Mouse (Mus musculus) MEL (cell line): ENCODE measurements around the gene Zfand3.

Experiments
- CHD1 ChIP-seq: IDR thresholded peaks from 2 replicates; pipeline ENCODE4 v1.6.1; 2012; ENCODE audit warnings: low read depth, mild to moderate bottlenecking, inconsistent platforms, low read length, improper control_type of control experiment
- CTCF ChIP-seq, 3 experiments: IDR thresholded peaks in 2 of 3; conservative IDR thresholded peaks in 1 of 3; 2 replicates each; pipeline ENCODE4 v1.5.1; 2011 to 2012; ENCODE audit warnings: low read length in 3 of 3, low read depth in 2 of 3, mild to moderate bottlenecking in 2 of 3, improper control_type of control experiment in 1 of 3, inconsistent platforms in 1 of 3, mixed read lengths in 1 of 3, moderate library complexity in 1 of 3; ENCODE audit not compliant: control insufficient read depth in 1 of 3, insufficient read depth in 1 of 3, poor library complexity in 1 of 3, severe bottlenecking in 1 of 3
- ETS1 ChIP-seq: IDR thresholded peaks from 2 replicates; pipeline ENCODE4 v1.6.1; 2012; ENCODE audit warnings: low read depth, mild to moderate bottlenecking, inconsistent platforms, low read length, improper control_type of control experiment, moderate library complexity
- GATA1 ChIP-seq: IDR thresholded peaks from 2 replicates; pipeline ENCODE4 v1.6.1; 2011; ENCODE audit warnings: low read depth, low read length, improper control_type of control experiment
- NELFE ChIP-seq: IDR thresholded peaks from 2 replicates; pipeline ENCODE4 v1.6.1; 2011; ENCODE audit warnings: low read depth, low read length, improper control_type of control experiment
- POLR2A ChIP-seq, 2 experiments: IDR thresholded peaks; 2 replicates each; pipeline ENCODE4 v1.6.1; 2011 to 2012; ENCODE audit warnings: low read length in 2 of 2, mild to moderate bottlenecking in 2 of 2, control low read depth in 1 of 2, improper control_type of control experiment in 1 of 2, low read depth in 1 of 2, moderate library complexity in 1 of 2; ENCODE audit not compliant: control insufficient read depth in 1 of 2, insufficient read depth in 1 of 2, poor library complexity in 1 of 2

GRCm38 (mm10) chr17:30239458-30239857 is 234.9 kb downstream of the Zfand3 start:
- TF ChIP-seq CTCF (IDR thresholded peaks at IDR 0.05 in 2 of 3, conservative IDR thresholded peaks at IDR 0.05 in 1 of 3; ENCODE audit: control insufficient read depth in 1 of 3, insufficient read depth in 1 of 3, low read depth in 2 of 3, low read length in 3 of 3, poor library complexity in 1 of 3, severe bottlenecking in 1 of 3), result no peak
- no peak for TF ChIP-seq ETS1
- no peak for TF ChIP-seq CHD1
- no peak for TF ChIP-seq POLR2A (IDR thresholded peaks at IDR 0.05; ENCODE audit: control insufficient read depth in 1 of 2, insufficient read depth in 1 of 2, low read depth in 1 of 2, low read length in 2 of 2, poor library complexity in 1 of 2)
- no peak for TF ChIP-seq GATA1
- no peak for TF ChIP-seq NELFE
